In the genomic region with DNA sequence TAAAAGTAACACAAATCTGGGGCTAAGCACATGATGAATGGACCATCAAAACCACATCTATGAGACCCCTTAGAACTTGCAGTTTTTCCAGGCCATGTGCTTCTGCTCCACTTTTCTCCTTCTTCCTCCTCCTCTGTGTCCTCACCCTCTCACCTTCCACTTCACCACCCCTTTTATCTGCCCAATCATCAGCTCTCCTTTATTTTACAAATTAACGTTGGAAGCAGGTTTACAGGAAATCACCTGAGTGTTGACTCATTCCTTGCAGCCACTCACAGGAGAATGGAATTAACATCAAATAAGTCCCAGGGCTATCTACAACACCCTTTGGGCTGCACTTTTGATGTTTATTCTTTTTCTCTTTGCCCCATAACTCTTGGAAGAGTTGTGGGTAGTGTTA, we compare ENCODE assay signal across 24 mouse cellular contexts.
"Had no signal": no experiment of that assay in that cellular context is flagged by ENCODE, and none has a peak within 500 bp of the region (broad histone marks: within the 10 kb centered on the region; RNA-seq: fewer than 3 reads in every experiment).

No protein-coding gene starts in this region.

- H3K27ac ChIP-seq: gastrocnemius, adult 2 months; heart, embryonic 13.5 days; heart, embryonic 15.5 days; hindbrain, embryonic 13.5 days; hindbrain, embryonic 15.5 days; hindbrain, postnatal 0 days; limb, embryonic 13.5 days; limb, embryonic 15.5 days; liver, embryonic 12.5 days; liver, embryonic 14.5 days had no signal

- H3K9me3 ChIP-seq: heart, embryonic 13.5 days; heart, embryonic 15.5 days; hindbrain, embryonic 13.5 days; hindbrain, embryonic 15.5 days; limb, embryonic 13.5 days; limb, embryonic 15.5 days; liver, embryonic 12.5 days had no signal

- H3K9ac ChIP-seq: heart, embryonic 13.5 days; heart, embryonic 15.5 days; hindbrain, embryonic 13.5 days; hindbrain, embryonic 15.5 days; limb, embryonic 13.5 days; limb, embryonic 15.5 days; liver, embryonic 12.5 days; liver, embryonic 14.5 days had no signal

- ATAC-seq: hindbrain, postnatal 0 days; intestine, embryonic 16.5 days; liver, embryonic 12.5 days had no signal

- DNase-seq: gastrocnemius, adult 2 months; gastrocnemius, postnatal 10 days; gastrocnemius, postnatal 25 days; heart, adult 18-20 months; heart, postnatal 14 days; heart, postnatal 36 days; kidney, adult 18-20 months; kidney, adult 8-10 months; kidney, postnatal 10 days; kidney, postnatal 25 days; kidney, postnatal 4 days; layer of hippocampus, adult 9-11 months; layer of hippocampus, postnatal 36 days; left cerebral cortex, postnatal 4 days had no signal

- H3K4me1 ChIP-seq: heart, embryonic 13.5 days; heart, embryonic 15.5 days; hindbrain, embryonic 13.5 days; hindbrain, embryonic 15.5 days; limb, embryonic 13.5 days; limb, embryonic 15.5 days; liver, embryonic 12.5 days had no signal

- H3K27me3 ChIP-seq: heart, embryonic 13.5 days; heart, embryonic 15.5 days; hindbrain, embryonic 13.5 days; hindbrain, embryonic 15.5 days; limb, embryonic 13.5 days; limb, embryonic 15.5 days; liver, embryonic 12.5 days had no signal

- H3K4me3 ChIP-seq: gastrocnemius, adult 2 months; heart, embryonic 13.5 days; heart, embryonic 15.5 days; hindbrain, embryonic 13.5 days; hindbrain, embryonic 15.5 days; limb, embryonic 13.5 days; limb, embryonic 15.5 days; liver, embryonic 12.5 days had no signal
